Mouse (Mus musculus) mesoderm, embryonic 11.5 days (tissue): ENCODE results near the gene Celf2.

Experiments used
- DNase-seq: peaks from one replicate; pipeline ENCODE4 v3.0.0-alpha.2; 2012; ENCODE audit warnings: low read depth, low spot score

The Celf2 gene

GRCm38 (mm10) chr2:7207691-7208504, 301.5 kb downstream of the Celf2 start:
- peak; percentile 57 for DNase-seq

- no peak for DNase-seq
Measured at GRCm38 (mm10) chr2:7193413-7193812, 315.9 kb downstream of the Celf2 start.

- DNase-seq = no peak
Measured at GRCm38 (mm10) chr2:7179186-7179585, 330.2 kb downstream of the Celf2 start.

GRCm38 (mm10) chr2:7173271-7174064, 335.9 kb downstream of the Celf2 start:
- DNase-seq = no peak

GRCm38 (mm10) chr2:7171087-7171696, 338.2 kb downstream of the Celf2 start:
- peak; percentile 47 for DNase-seq

GRCm38 (mm10) chr2:7165786-7166185, 343.6 kb downstream of the Celf2 start:
- no peak for DNase-seq

GRCm38 (mm10) chr2:7160108-7160507, 349.3 kb downstream of the Celf2 start:
- DNase-seq = peak; percentile 42

GRCm38 (mm10) chr2:7147303-7147702, 362.1 kb downstream of the Celf2 start:
- DNase-seq = no peak

GRCm38 (mm10) chr2:7145541-7146043, 363.8 kb downstream of the Celf2 start:
- DNase-seq = no peak

GRCm38 (mm10) chr2:7144871-7145270, 364.5 kb downstream of the Celf2 start:
- no peak for DNase-seq

GRCm38 (mm10) chr2:7123366-7123765, 386.0 kb downstream of the Celf2 start:
- DNase-seq = no peak

GRCm38 (mm10) chr2:7115801-7116200, 393.6 kb downstream of the Celf2 start:
- peak; percentile 39 for DNase-seq

- DNase-seq = peak; percentile 32
Measured at GRCm38 (mm10) chr2:7115161-7115560, 394.2 kb downstream of the Celf2 start.

- no peak for DNase-seq
Measured at GRCm38 (mm10) chr2:7113738-7114137, 395.6 kb downstream of the Celf2 start.

GRCm38 (mm10) chr2:7112156-7112813, 397.1 kb downstream of the Celf2 start:
- no peak for DNase-seq

GRCm38 (mm10) chr2:7093414-7093813, 415.9 kb downstream of the Celf2 start:
- DNase-seq = no peak

GRCm38 (mm10) chr2:7092641-7093040, 416.7 kb downstream of the Celf2 start:
- DNase-seq = no peak

- no peak for DNase-seq
Measured at GRCm38 (mm10) chr2:7090496-7090895, 418.9 kb downstream of the Celf2 start.

- DNase-seq = peak; percentile 78
Measured at GRCm38 (mm10) chr2:7089069-7089834, 420.1 kb downstream of the Celf2 start.

GRCm38 (mm10) chr2:7088536-7088935, 420.8 kb downstream of the Celf2 start:
- DNase-seq = no peak

GRCm38 (mm10) chr2:7087480-7087879, 421.9 kb downstream of the Celf2 start:
- DNase-seq = no peak
